Mouse (Mus musculus): Measurements from ENCODE around the gene Slc25a17.

GRCm38 (mm10) chr15:81311026-81311425, 49.6 kb downstream of the Slc25a17 start:
- TF ChIP-seq CTCF (IDR thresholded peaks at IDR 0.05; ENCODE audit: borderline replicate concordance, insufficient read depth, low read depth, low read length), result no peak
- no peak for TF ChIP-seq POLR2A (IDR thresholded peaks at IDR 0.05; ENCODE audit: borderline replicate concordance, insufficient read depth, low read length)

Data from cerebellum, adult 2 months (tissue).